ENCODE assay signal across 13 mouse cellular contexts in the genomic region with DNA sequence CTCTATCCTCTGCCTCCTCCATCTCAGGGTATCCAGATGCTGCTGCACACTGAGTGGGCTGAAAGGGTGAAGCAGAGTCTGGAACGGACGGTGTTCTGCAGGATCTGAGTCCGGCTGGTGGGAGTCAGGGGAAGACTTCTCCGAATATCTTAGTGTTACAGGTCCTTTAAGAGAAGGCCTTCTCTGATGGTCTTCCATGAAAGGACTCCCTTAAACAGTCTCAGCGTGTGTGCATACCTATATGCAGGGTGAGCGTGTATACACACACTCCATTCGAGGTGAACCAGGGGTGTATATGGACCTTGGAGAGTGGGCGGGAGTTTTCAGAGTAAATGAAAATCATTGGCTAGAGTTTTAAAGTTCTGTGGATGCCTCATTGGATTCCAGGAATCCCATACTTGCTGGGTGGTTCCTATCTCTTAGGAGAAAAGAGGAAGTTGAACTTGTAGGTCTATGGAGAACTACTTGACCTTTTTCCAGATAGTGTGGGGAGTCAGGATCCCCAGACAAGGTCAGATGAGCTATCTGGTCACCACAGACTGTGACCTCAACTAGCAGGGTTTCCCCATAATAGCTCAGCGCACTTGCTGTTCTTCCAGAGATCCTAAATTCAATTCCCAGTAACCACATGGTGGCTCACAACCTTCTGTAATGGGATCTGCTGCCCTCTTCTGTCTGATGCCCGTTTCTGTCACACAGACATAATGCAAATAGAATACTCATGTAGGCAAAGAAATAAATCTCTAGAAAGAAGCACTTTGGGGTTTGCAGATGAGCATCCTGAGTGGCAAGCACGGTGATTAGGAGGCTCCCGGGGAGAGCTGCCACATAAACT. TPM values are rescaled to one million over a fixed set of nuclear protein-coding genes. Genes with fewer than 3 reads are reported as not detected.
DNase-seq lines count a peak whose midpoint lies in the region; ATAC-seq and TF ChIP-seq lines count a peak whose summit lies in the region.
"Had no signal": no experiment of that assay in that cellular context is flagged by ENCODE, and none has a peak within 500 bp of the region (broad histone marks: within the 10 kb centered on the region; RNA-seq: fewer than 3 reads in every experiment).

No protein-coding gene starts in this region.

- no peak overlapping the region for H3K4me3 ChIP-seq in lung, embryonic 14.5 days (ENCODE audit: low read depth, low read length)
- no peak overlapping the region for H3K4me3 ChIP-seq in G1E (ENCODE audit: low read depth, low read length)
- H3K4me3 ChIP-seq: liver, embryonic 13.5 days had no signal

- H3K4me1 ChIP-seq in lung, embryonic 14.5 days (ENCODE audit: insufficient read depth) = no peaks in the 10 kb centered on the region
- H3K4me1 ChIP-seq in G1E (ENCODE audit: insufficient read depth, low read depth, low read length) = no peaks in the 10 kb centered on the region; the same call in 1 of the 2 replicates

- TF ChIP-seq POLR2A in brain, embryonic 14.5 days (IDR thresholded peaks at IDR 0.05; ENCODE audit: borderline replicate concordance, extremely low read depth, insufficient read depth, insufficient read length, poor library complexity, severe bottlenecking) = no peak

- H3K9me3 ChIP-seq in lung, embryonic 14.5 days (ENCODE audit: low read depth, low read length) = no peaks in the 10 kb centered on the region
- peaks cover 6% of the 10 kb centered on the region for H3K9me3 ChIP-seq in G1E (replicated peaks)
- H3K9me3 ChIP-seq: liver, embryonic 13.5 days had no signal

- TF ChIP-seq CTCF in lung, embryonic 14.5 days (IDR thresholded peaks at IDR 0.05; ENCODE audit: low read depth) = peak; percentile 41
- no peak for TF ChIP-seq CTCF in G1E (IDR thresholded peaks at IDR 0.05; ENCODE audit: low read depth, low read length)
- peak; percentile 26; the same call in 1 of the 2 replicates for TF ChIP-seq CTCF in brain, embryonic 14.5 days (IDR thresholded peaks at IDR 0.05; ENCODE audit: borderline replicate concordance, extremely low read depth, insufficient read depth, insufficient read length)

- intact Hi-C loops in heart, postnatal 25 days (cut with DNase I) = no loop called here

- no peaks in the 10 kb centered on the region for H3K36me3 ChIP-seq in lung, embryonic 14.5 days (ENCODE audit: insufficient read depth)
- H3K36me3 ChIP-seq in G1E (replicated peaks) = no peaks in the 10 kb centered on the region
- H3K36me3 ChIP-seq: liver, embryonic 13.5 days had no signal

- H3K9ac ChIP-seq in lung, embryonic 14.5 days = no peak overlapping the region
- H3K9ac ChIP-seq: liver, embryonic 13.5 days had no signal

- no peak overlapping the region for H3K27ac ChIP-seq in lung, embryonic 14.5 days (ENCODE audit: low read depth)
- H3K27ac ChIP-seq: liver, embryonic 13.5 days had no signal

- WGBS in lung, embryonic 14.5 days = 78% methylated on average over 12 of the region's 12 CpGs

- no peaks in the 10 kb centered on the region for H3K27me3 ChIP-seq in lung, embryonic 14.5 days (ENCODE audit: insufficient read depth, low read length)
- H3K27me3 ChIP-seq in G1E (ENCODE audit: insufficient read depth, low read length) = no peaks in the 10 kb centered on the region
- H3K27me3 ChIP-seq: liver, embryonic 13.5 days had no signal

- H3K4me2 ChIP-seq in lung, embryonic 14.5 days = no peak overlapping the region
- H3K4me2 ChIP-seq: liver, embryonic 13.5 days had no signal

- peak; percentile 78 for DNase-seq in heart, adult 11 months
- DNase-seq in heart, postnatal 25 days (ENCODE audit: low spot score) = no peak
- peak; percentile 31 for DNase-seq in lung, embryonic 14.5 days
- DNase-seq in lung, adult 18-20 months = no peak
- DNase-seq in G1E (ENCODE audit: low spot score) = no peak
- DNase-seq in brain, embryonic 14.5 days (ENCODE audit: low read depth) = peak; percentile 22
- no peak for DNase-seq in urinary bladder, postnatal 36 days (ENCODE audit: low spot score in 2 of 2)
- DNase-seq in layer of hippocampus, postnatal 25 days (ENCODE audit: extremely low spot score in 1 of 2, low spot score in 1 of 2) = no peak
- DNase-seq: cerebellum, postnatal 14 days; heart, adult 18-20 months; heart, postnatal 4 days; kidney, adult 18-20 months; liver, embryonic 13.5 days had no signal

- no peak for ATAC-seq in lung, embryonic 14.5 days (ENCODE audit: insufficient read depth)
- peak; percentile 8; the same call in 1 of the 2 replicates for ATAC-seq in G1E (ENCODE audit: extremely low read depth, insufficient number of reproducible peaks, low FRiP score, poor library complexity, severe bottlenecking)

RNA-seq across cellular contexts. Expression of a gene that starts 21.9 kb away (rescaled TPM):
- 10 to 100 TPM; 11.6 to 13.2 TPM for total RNA-seq in heart, postnatal 25 days (2021)
- polyA plus RNA-seq in lung, embryonic 14.5 days (2014; fragmentation: Nextera tagmentation; extraction: Ambion mirVana) = 7.0 and 7.3 TPM in 2 replicates
- not detected in 2 replicates for total RNA-seq in G1E (2014; fragmentation: Nextera tagmentation)
- 0.06 and 0.11 TPM in 2 replicates for total RNA-seq in G1E (2017)
- polyA plus RNA-seq in G1E (2012) = not detected in 2 replicates
- polyA plus RNA-seq in brain, embryonic 14.5 days (2012; rRNA removed) = 3.5 and 5.8 TPM in 2 replicates
- total RNA-seq in layer of hippocampus, postnatal 25 days (2021) = 10 to 100 TPM; 20.5 to 21.1 TPM

Comparison
In these comparisons a context has a peak if more than half of its experiments do, and no peak if none do; other contexts are left out.
1. DNase-seq: peak in heart, adult 11 months (single experiment), lung, embryonic 14.5 days (single experiment) and brain, embryonic 14.5 days (single experiment); none in heart, postnatal 25 days (single experiment), lung, adult 18-20 months (0 of 2), G1E (single experiment), urinary bladder, postnatal 36 days (0 of 2) and layer of hippocampus, postnatal 25 days (0 of 2).
2. RNA of a gene that starts 21.9 kb away (total RNA-seq): 20.5 to 21.1 TPM in layer of hippocampus, postnatal 25 days and 11.6 to 13.2 TPM in heart, postnatal 25 days; 0.06 to 0.11 TPM in G1E; every median in the first group is over 10 times any median in the second.